In genomic region chr5:9043582-9044267, GRCm38 (mm10) we compare ENCODE assay signal across 17 mouse cellular contexts. TPM values are rescaled to one million over a fixed set of nuclear protein-coding genes. Genes with fewer than 3 reads are reported as not detected.
DNase-seq lines count a peak whose midpoint lies in the region; ATAC-seq lines count a peak whose summit lies in the region.
"Had no signal": no experiment of that assay in that cellular context is flagged by ENCODE, and none has a peak within 500 bp of the region (broad histone marks: within the 10 kb centered on the region; RNA-seq: fewer than 3 reads in every experiment).

No protein-coding gene starts in this region.

- no peaks in the 10 kb centered on the region for H3K36me3 ChIP-seq in kidney, embryonic 15.5 days
- H3K36me3 ChIP-seq in midbrain, embryonic 14.5 days (ENCODE audit: control insufficient read depth, insufficient read depth, low read length), result no peaks in the 10 kb centered on the region
- no peaks in the 10 kb centered on the region for H3K36me3 ChIP-seq in midbrain, embryonic 13.5 days
- no peaks in the 10 kb centered on the region for H3K36me3 ChIP-seq in embryonic facial prominence, embryonic 14.5 days (ENCODE audit: control insufficient read depth, insufficient read depth, low read length)
- H3K36me3 ChIP-seq in stomach, embryonic 15.5 days, result no peaks in the 10 kb centered on the region
- H3K36me3 ChIP-seq: hindbrain, embryonic 13.5 days; limb, embryonic 13.5 days; lung, embryonic 15.5 days had no signal

- H3K4me1 ChIP-seq in kidney, embryonic 15.5 days, result no peaks in the 10 kb centered on the region
- no peaks in the 10 kb centered on the region for H3K4me1 ChIP-seq in midbrain, embryonic 14.5 days (ENCODE audit: control insufficient read depth, insufficient read depth, low read length)
- 0 out of 2 replicates have a peak, but pooled peaks cover 11% of the 10 kb centered on the region for H3K4me1 ChIP-seq in midbrain, embryonic 13.5 days (replicated peaks)
- no peaks in the 10 kb centered on the region; the same call in 1 of the 2 replicates for H3K4me1 ChIP-seq in embryonic facial prominence, embryonic 14.5 days (ENCODE audit: control insufficient read depth, insufficient read depth, low read length)
- no peaks in the 10 kb centered on the region for H3K4me1 ChIP-seq in stomach, embryonic 15.5 days
- H3K4me1 ChIP-seq: limb, embryonic 13.5 days; lung, embryonic 15.5 days had no signal

- WGBS in kidney, embryonic 15.5 days, result 68% methylated on average over 8 of the region's 8 CpGs
- whole genome bisulfite sequencing in midbrain, embryonic 14.5 days, result 56% methylated on average over 8 of the region's 8 CpGs
- 67% methylated on average over 8 of the region's 8 CpGs for WGBS in midbrain, embryonic 13.5 days
- 48% methylated on average over 8 of the region's 8 CpGs for WGBS in embryonic facial prominence, embryonic 14.5 days
- 79% methylated on average over 8 of the region's 8 CpGs for WGBS in stomach, embryonic 15.5 days

- H3K4me2 ChIP-seq in kidney, embryonic 15.5 days, result no peak overlapping the region
- H3K4me2 ChIP-seq in midbrain, embryonic 14.5 days (ENCODE audit: low read length), result no peak overlapping the region
- no peak overlapping the region for H3K4me2 ChIP-seq in midbrain, embryonic 13.5 days (replicated peaks)
- H3K4me2 ChIP-seq in embryonic facial prominence, embryonic 14.5 days (ENCODE audit: low read depth, low read length), result no peak overlapping the region
- no peak overlapping the region for H3K4me2 ChIP-seq in stomach, embryonic 15.5 days
- H3K4me2 ChIP-seq: hindbrain, embryonic 13.5 days; limb, embryonic 13.5 days; lung, embryonic 15.5 days had no signal

- H3K9me3 ChIP-seq in kidney, embryonic 15.5 days (replicated peaks), result no peaks in the 10 kb centered on the region
- H3K9me3 ChIP-seq in midbrain, embryonic 14.5 days (ENCODE audit: control insufficient read depth, low read length), result no peaks in the 10 kb centered on the region
- H3K9me3 ChIP-seq in midbrain, embryonic 13.5 days, result no peaks in the 10 kb centered on the region
- H3K9me3 ChIP-seq in embryonic facial prominence, embryonic 14.5 days (ENCODE audit: control insufficient read depth, low read length), result no peaks in the 10 kb centered on the region
- H3K9me3 ChIP-seq in stomach, embryonic 15.5 days, result no peaks in the 10 kb centered on the region
- H3K9me3 ChIP-seq: hindbrain, embryonic 13.5 days; limb, embryonic 13.5 days; lung, embryonic 15.5 days had no signal

- no peaks in the 10 kb centered on the region for H3K27me3 ChIP-seq in kidney, embryonic 15.5 days
- H3K27me3 ChIP-seq in midbrain, embryonic 14.5 days (ENCODE audit: control insufficient read depth, insufficient read depth, low read length), result no peaks in the 10 kb centered on the region
- no peaks in the 10 kb centered on the region for H3K27me3 ChIP-seq in midbrain, embryonic 13.5 days
- no peaks in the 10 kb centered on the region for H3K27me3 ChIP-seq in embryonic facial prominence, embryonic 14.5 days (replicated peaks; ENCODE audit: control insufficient read depth, insufficient read depth, low read length)
- no peaks in the 10 kb centered on the region for H3K27me3 ChIP-seq in stomach, embryonic 15.5 days (replicated peaks)
- H3K27me3 ChIP-seq: hindbrain, embryonic 13.5 days; limb, embryonic 13.5 days; lung, embryonic 15.5 days had no signal

- H3K27ac ChIP-seq in kidney, embryonic 15.5 days, result no peak overlapping the region
- H3K27ac ChIP-seq in midbrain, embryonic 14.5 days (replicated peaks; ENCODE audit: low read depth, low read length), result no peak overlapping the region
- H3K27ac ChIP-seq in midbrain, embryonic 13.5 days, result no peak overlapping the region
- H3K27ac ChIP-seq in embryonic facial prominence, embryonic 14.5 days (replicated peaks; ENCODE audit: low read depth, low read length), result no peak overlapping the region
- H3K27ac ChIP-seq in stomach, embryonic 15.5 days, result peak overlapping the region; percentile 33; the same call in 1 of the 2 replicates
- H3K27ac ChIP-seq: limb, embryonic 13.5 days; lung, embryonic 15.5 days had no signal

- DNase-seq in kidney, adult 8-10 months, result no peak
- peak; percentile 35 for DNase-seq in midbrain, embryonic 14.5 days
- peak; percentile 54 for DNase-seq in embryonic facial prominence, embryonic 14.5 days (ENCODE audit: low spot score)
- DNase-seq in gastrocnemius, postnatal 4 days (ENCODE audit: low spot score in 2 of 2), result no peak
- DNase-seq: adrenal gland, postnatal 25 days; cerebellum, adult 9-11 months; embryo, embryonic 11 days; kidney, adult 2 months; right cerebral cortex, postnatal 25 days had no signal

- ATAC-seq in kidney, embryonic 15.5 days (replicated peaks; ENCODE audit: low FRiP score), result 0 out of 2 replicates have a peak, but pooled peaks have one; percentile 25
- no peak for ATAC-seq in midbrain, embryonic 14.5 days (ENCODE audit: low FRiP score, low TSS enrichment)
- no peak for ATAC-seq in midbrain, embryonic 13.5 days
- peak; percentile 69; the same call in 1 of the 2 replicates for ATAC-seq in embryonic facial prominence, embryonic 14.5 days (ENCODE audit: low read depth)
- ATAC-seq in stomach, embryonic 15.5 days (ENCODE audit: insufficient read depth, low FRiP score, low read depth), result no peak

- no peak overlapping the region for H3K4me3 ChIP-seq in kidney, embryonic 15.5 days (replicated peaks)
- no peak overlapping the region for H3K4me3 ChIP-seq in midbrain, embryonic 14.5 days (replicated peaks; ENCODE audit: low read depth, low read length)
- no peak overlapping the region for H3K4me3 ChIP-seq in midbrain, embryonic 13.5 days (replicated peaks)
- no peak overlapping the region for H3K4me3 ChIP-seq in embryonic facial prominence, embryonic 14.5 days (ENCODE audit: low read depth, low read length)
- H3K4me3 ChIP-seq in stomach, embryonic 15.5 days (replicated peaks), result no peak overlapping the region
- H3K4me3 ChIP-seq: erythroblast, embryonic 14.5 days; hindbrain, embryonic 13.5 days; limb, embryonic 13.5 days; lung, embryonic 15.5 days; myocyte had no signal

- H3K9ac ChIP-seq in kidney, embryonic 15.5 days, result no peak overlapping the region
- H3K9ac ChIP-seq in midbrain, embryonic 14.5 days (replicated peaks; ENCODE audit: low read length), result no peak overlapping the region
- H3K9ac ChIP-seq in midbrain, embryonic 13.5 days (replicated peaks), result no peak overlapping the region
- H3K9ac ChIP-seq in embryonic facial prominence, embryonic 14.5 days (ENCODE audit: low read depth, low read length), result no peak overlapping the region
- H3K9ac ChIP-seq in stomach, embryonic 15.5 days, result no peak overlapping the region
- H3K9ac ChIP-seq: hindbrain, embryonic 13.5 days; limb, embryonic 13.5 days; lung, embryonic 15.5 days had no signal

RNA-seq across cellular contexts. Expression of gene Crot, which starts 46.6 kb away (rescaled TPM):
- 47.9 and 48.5 TPM in 2 replicates for polyA plus RNA-seq in kidney, embryonic 15.5 days (2015; fragmentation: Nextera tagmentation; extraction: Ambion mirVana)
- polyA plus RNA-seq in midbrain, embryonic 14.5 days (2014; fragmentation: Nextera tagmentation; extraction: Ambion mirVana), result 14.2 and 21.1 TPM in 2 replicates
- polyA plus RNA-seq in midbrain, embryonic 13.5 days (2015; fragmentation: Nextera tagmentation; extraction: Ambion mirVana), result 17.8 and 19.2 TPM in 2 replicates
- 37.0 and 37.6 TPM in 2 replicates for polyA plus RNA-seq in embryonic facial prominence, embryonic 14.5 days (2014; fragmentation: Nextera tagmentation; extraction: Ambion mirVana)
- polyA plus RNA-seq in stomach, embryonic 15.5 days (2015; fragmentation: Nextera tagmentation; extraction: Ambion mirVana), result 52.0 and 54.1 TPM in 2 replicates
- 10 to 100 TPM; 33.1 to 39.9 TPM for total RNA-seq in gastrocnemius, postnatal 4 days (2021)

RNA-seq across cellular contexts. Expression of gene Tmem243, which starts 56.7 kb away (rescaled TPM):
- 20.7 and 21.6 TPM in 2 replicates for polyA plus RNA-seq in kidney, embryonic 15.5 days (2015; fragmentation: Nextera tagmentation; extraction: Ambion mirVana)
- 11.9 and 14.9 TPM in 2 replicates for polyA plus RNA-seq in midbrain, embryonic 14.5 days (2014; fragmentation: Nextera tagmentation; extraction: Ambion mirVana)
- 15.2 and 15.3 TPM in 2 replicates for polyA plus RNA-seq in midbrain, embryonic 13.5 days (2015; fragmentation: Nextera tagmentation; extraction: Ambion mirVana)
- 12.9 and 13.3 TPM in 2 replicates for polyA plus RNA-seq in embryonic facial prominence, embryonic 14.5 days (2014; fragmentation: Nextera tagmentation; extraction: Ambion mirVana)
- polyA plus RNA-seq in stomach, embryonic 15.5 days (2015; fragmentation: Nextera tagmentation; extraction: Ambion mirVana), result 18.8 and 20.1 TPM in 2 replicates
- total RNA-seq in gastrocnemius, postnatal 4 days (2021), result 1 to 10 TPM; 3.8 to 4.9 TPM

Comparison
In these comparisons a context has a peak if more than half of its experiments do, and no peak if none do; other contexts are left out.
1. ATAC-seq: peak in kidney, embryonic 15.5 days (single experiment) and embryonic facial prominence, embryonic 14.5 days (single experiment); none in midbrain, embryonic 14.5 days (single experiment), midbrain, embryonic 13.5 days (single experiment) and stomach, embryonic 15.5 days (single experiment).
2. DNase-seq: peak in midbrain, embryonic 14.5 days (single experiment) and embryonic facial prominence, embryonic 14.5 days (single experiment); none in kidney, adult 8-10 months (0 of 2) and gastrocnemius, postnatal 4 days (0 of 2).